Mouse (Mus musculus) ES-CJ7 (cell line): ENCODE results near the gene Bckdk.

ENCODE experiments used
- DNase-seq: peaks from one replicate; pipeline ENCODE4 v3.0.0; 2011; ENCODE audit warnings: low read depth, low spot score

Bckdk gene

GRCm38 (mm10) chr7:127903971-127904796 is at the start of gene Bckdk:
Gene Bckdk, plus strand, starts transcription at chr7:127904082.
- peak; percentile 88 for DNase-seq

- no peak for DNase-seq
These were observed 45.6 kb upstream of the Bckdk start for GRCm38 (mm10) chr7:127858258-127858657.

- no peak for DNase-seq
These were observed 37.4 kb upstream of the Bckdk start for GRCm38 (mm10) chr7:127866434-127866833.

GRCm38 (mm10) chr7:127867641-127868040 is 36.2 kb upstream of the Bckdk start:
- peak; percentile 75 for DNase-seq

- no peak for DNase-seq
These were observed 34.6 kb upstream of the Bckdk start for GRCm38 (mm10) chr7:127869149-127869810.

GRCm38 (mm10) chr7:127870136-127870821 is 33.6 kb upstream of the Bckdk start:
- peak; percentile 64 for DNase-seq

- DNase-seq = no peak
These were observed 28.9 kb upstream of the Bckdk start for GRCm38 (mm10) chr7:127874812-127875626.

GRCm38 (mm10) chr7:127875627-127876001 is 28.3 kb upstream of the Bckdk start:
- peak; percentile 85 for DNase-seq

- peak; percentile 78 for DNase-seq
These were observed 27.8 kb upstream of the Bckdk start, which contains the start of gene Zfp646 for GRCm38 (mm10) chr7:127876041-127876466. Gene Zfp646, plus strand, starts transcription at chr7:127876221.

GRCm38 (mm10) chr7:127876467-127877348 is 27.2 kb upstream of the Bckdk start, which contains the start of gene Zfp668:
Gene Zfp668, minus strand, starts transcription at chr7:127876828.
- peak; percentile 97 for DNase-seq

GRCm38 (mm10) chr7:127879301-127879700 is 24.6 kb upstream of the Bckdk start:
- no peak for DNase-seq

- no peak for DNase-seq
These were observed 23.5 kb upstream of the Bckdk start for GRCm38 (mm10) chr7:127880431-127880830.

- DNase-seq = peak; percentile 34
These were observed 17.9 kb upstream of the Bckdk start for GRCm38 (mm10) chr7:127885951-127886350.

GRCm38 (mm10) chr7:127886551-127886950 is 17.3 kb upstream of the Bckdk start:
- DNase-seq = no peak

- DNase-seq = no peak
These were observed 16.7 kb upstream of the Bckdk start for GRCm38 (mm10) chr7:127887191-127887590.

- peak; percentile 48 for DNase-seq
These were observed 16.1 kb upstream of the Bckdk start for GRCm38 (mm10) chr7:127887781-127888180.

GRCm38 (mm10) chr7:127888821-127889220 is 15.1 kb upstream of the Bckdk start:
- DNase-seq = no peak

GRCm38 (mm10) chr7:127890798-127891197 is 13.1 kb upstream of the Bckdk start, which contains the start of gene Prss53:
Gene Prss53, minus strand, starts transcription at chr7:127890970.
- no peak for DNase-seq

GRCm38 (mm10) chr7:127894480-127894879 is 9.4 kb upstream of the Bckdk start:
- no peak for DNase-seq

GRCm38 (mm10) chr7:127895442-127895841 is 8.4 kb upstream of the Bckdk start, which contains the start of the genes Gm21974 and Vkorc1:
Gene Gm21974, minus strand, starts transcription at chr7:127895454.
Gene Vkorc1, minus strand, starts transcription at chr7:127895617.
- peak; percentile 97 for DNase-seq
